Mouse (Mus musculus) stomach, postnatal 0 days (tissue): ENCODE measurements at regions not wholly inside any gene's neighbourhood (a gene's known extent, or its start where the extent isn't known, plus 50 kb on each side); places are given as distances from the start of the nearest gene placed in this dataset.
A peak's percentile ranks its signal among the peaks of the same experiment; 100 is the strongest.

Source experiments
- CTCF ChIP-seq: IDR thresholded peaks from 2 replicates; pipeline ENCODE4 v1.5.1; 2016; ENCODE audit warnings: antibody characterized with exemption, low read depth, mild to moderate bottlenecking, moderate library complexity
- EP300 ChIP-seq: optimal IDR thresholded peaks from 2 replicates; pipeline ENCODE3; 2016; ENCODE audit warnings: antibody characterized with exemption

- TF ChIP-seq CTCF, result peak; percentile 53
- no peak for TF ChIP-seq EP300
These were observed 318.8 kb downstream of the 1190002N15Rik start for GRCm38 (mm10) chr9:94219116-94219515.
